Mouse (Mus musculus) small intestine, adult 2 months (tissue): Measurements from ENCODE around the gene Ttk.

Experiments
- CTCF ChIP-seq: fragments of 200-500 bp; IDR thresholded peaks from 2 replicates; pipeline ENCODE4 v1.5.1; 2012; ENCODE audit warnings: low read depth, mild to moderate bottlenecking, control low read depth, inconsistent platforms, low read length, moderate library complexity, mixed read lengths; ENCODE audit not compliant: insufficient replicate concordance, insufficient read length; ENCODE audit errors: extremely low read depth
- POLR2A ChIP-seq: fragments of 200-500 bp; IDR thresholded peaks from 2 replicates; pipeline ENCODE4 v1.6.1; 2012; ENCODE audit warnings: low read depth, mild to moderate bottlenecking, control low read depth, inconsistent platforms, low read length, moderate library complexity

- TF ChIP-seq POLR2A (no peak), CTCF (no peak)
These were observed 47.7 kb downstream of the Ttk start for GRCm38 (mm10) chr9:83882191-83882590.
